8 mouse cellular contexts compared by ENCODE assay signal in genomic region chr19:40513632-40514078, GRCm38 (mm10). TPM values are rescaled to one million over a fixed set of nuclear protein-coding genes. Genes with fewer than 3 reads are reported as not detected.
DNase-seq lines count a peak whose midpoint lies in the region; ATAC-seq and TF ChIP-seq lines count a peak whose summit lies in the region.

Gene Sorbs1 (minus strand): TSS chr19:40513779.

- ATAC-seq in activated CD4-positive, CD25-positive, alpha-beta regulatory T cell, adult 4 months: peak; percentile 90

- TF ChIP-seq CTCF in cortical plate, adult 2 months (IDR thresholded peaks at IDR 0.05; ENCODE audit: extremely low read depth, insufficient read depth, low read length): no peak

- peak within 1 kb of the TSS; percentile 61 for H3K27ac ChIP-seq in cortical plate, adult 2 months (ENCODE audit: insufficient read depth, low read length)

- H3K27me3 ChIP-seq in megakaryocyte, embryonic 14.5 days (replicated peaks): peaks cover 6% of the 10 kb centered on the region

- no peaks in the 10 kb centered on the region for H3K9me3 ChIP-seq in megakaryocyte, embryonic 14.5 days

- peaks cover 7% of the 10 kb centered on the region; the same call in 1 of the 2 replicates for H3K4me1 ChIP-seq in cortical plate, adult 2 months (ENCODE audit: control insufficient read depth, insufficient read depth, low read length)
- peaks cover 25% of the 10 kb centered on the region for H3K4me1 ChIP-seq in megakaryocyte, embryonic 14.5 days

- DNase-seq in gastrocnemius, adult 8-10 months (ENCODE audit: low spot score in 2 of 2): peak; percentile 96 to 97
- DNase-seq in hindlimb bud, embryonic 11.5 days (ENCODE audit: extremely low spot score, low read depth, low spot score): peak; percentile 83
- DNase-seq in left cerebral cortex, adult 8-10 months (ENCODE audit: low spot score in 2 of 2): peak; percentile 92 to 97
- peak; percentile 98 for DNase-seq in right cerebral cortex, postnatal 10 days (ENCODE audit: low spot score in 2 of 2)
- DNase-seq in urinary bladder, postnatal 25 days (ENCODE audit: low spot score): peak; percentile 89

- H3K4me3 ChIP-seq in cortical plate, adult 2 months (ENCODE audit: insufficient read depth, low read length): peak within 1 kb of the TSS; percentile 94
- H3K4me3 ChIP-seq in megakaryocyte, embryonic 14.5 days (replicated peaks): peak within 1 kb of the TSS; percentile 92

- peak; percentile 90 for TF ChIP-seq POLR2A in cortical plate, adult 2 months (IDR thresholded peaks at IDR 0.05; ENCODE audit: extremely low read depth, insufficient read depth, low read length)

- no peaks in the 10 kb centered on the region for H3K36me3 ChIP-seq in megakaryocyte, embryonic 14.5 days (replicated peaks; ENCODE audit: low read length)

RNA-seq across cellular contexts. Expression of gene Sorbs1, which starts in this region (rescaled TPM):
- 10 to 100 TPM; 14.0 to 15.7 TPM for polyA plus RNA-seq in activated CD4-positive, CD25-positive, alpha-beta regulatory T cell, adult 4 months (2017; shearing (Covaris generic))
- polyA plus RNA-seq in cortical plate, adult 2 months (2012; rRNA removed): 81.5 and 82.1 TPM in 2 replicates
- total RNA-seq in gastrocnemius, adult 8-10 months (2022): 100 to 1,000 TPM; 169 to 173 (median 171) TPM
- 100 to 1,000 TPM; 159 to 179 (median 160) TPM for total RNA-seq in left cerebral cortex, adult 8-10 months (2022)
- polyA plus RNA-seq in megakaryocyte, embryonic 14.5 days (2012; ENCODE audit: insufficient read depth, low replicate concordance): 2.7 TPM in 1 of 2 replicates, not detected in the other

Comparison
In these comparisons a context has a peak if more than half of its experiments do, and no peak if none do; other contexts are left out.
1. Peak in every context shown above with its lines: DNase-seq, ATAC-seq, H3K4me3 ChIP-seq and H3K27ac ChIP-seq.